8 mouse cellular contexts compared by ENCODE assay signal in the genomic region with DNA sequence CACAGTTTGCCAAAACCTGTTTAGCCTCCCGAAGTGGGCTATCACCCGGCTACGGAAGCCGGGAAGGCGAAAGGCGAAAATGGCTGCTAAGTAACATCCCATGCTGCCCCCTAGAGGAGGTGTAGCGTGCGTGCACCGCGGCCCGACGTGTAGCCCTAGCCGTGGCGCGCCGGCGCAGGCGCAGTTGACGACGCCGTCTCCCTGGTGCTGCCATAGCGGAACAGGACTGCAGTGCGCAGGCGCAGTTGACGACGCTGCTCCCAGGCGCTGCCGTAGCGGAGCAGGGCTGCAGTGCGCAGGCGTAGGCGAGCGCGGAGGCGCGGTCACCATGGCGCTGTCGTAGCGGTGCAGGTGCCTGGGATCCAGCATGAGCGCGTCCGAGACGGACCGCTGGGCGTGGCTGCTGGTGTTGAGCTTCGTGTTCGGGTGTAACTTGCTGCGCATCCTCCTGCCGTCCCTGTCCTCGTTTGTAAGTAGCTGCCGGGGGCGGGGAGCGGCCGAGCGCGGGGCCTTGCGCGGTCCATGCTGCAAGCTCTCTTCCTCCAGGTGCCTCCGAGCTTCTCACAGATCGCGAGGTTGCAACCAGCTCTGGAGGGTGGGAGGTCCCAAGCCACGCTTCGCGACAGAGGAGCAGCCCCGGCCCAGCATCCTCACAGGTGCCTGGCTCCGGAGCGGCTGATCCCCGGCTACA. TPM values are rescaled to one million over a fixed set of nuclear protein-coding genes. Genes with fewer than 3 reads are reported as not detected.
DNase-seq lines count a peak whose midpoint lies in the region; ATAC-seq lines count a peak whose summit lies in the region.

A gene (plus strand): TSS at position 298 of the 691 bp plus-strand sequence.

- H3K4me3 ChIP-seq in brown adipose tissue, adult 24 weeks (ENCODE audit: insufficient read depth, low read depth, low read length): peak within 1 kb of the TSS; percentile 79
- peak within 1 kb of the TSS; percentile 87 for H3K4me3 ChIP-seq in heart, embryonic 13.5 days
- peak within 1 kb of the TSS; percentile 72 for H3K4me3 ChIP-seq in liver, embryonic 12.5 days
- peak within 1 kb of the TSS; percentile 65 for H3K4me3 ChIP-seq in stomach, embryonic 15.5 days (replicated peaks)

- peak within 1 kb of the TSS; percentile 89 for H3K9ac ChIP-seq in heart, embryonic 13.5 days
- peak within 1 kb of the TSS; percentile 78 for H3K9ac ChIP-seq in liver, embryonic 12.5 days
- peak within 1 kb of the TSS; percentile 43 for H3K9ac ChIP-seq in stomach, embryonic 15.5 days

- no peaks in the 10 kb centered on the region; the same call in 1 of the 2 replicates for H3K27me3 ChIP-seq in heart, embryonic 13.5 days (replicated peaks)
- peaks cover 7% of the 10 kb centered on the region; the same call in 1 of the 2 replicates for H3K27me3 ChIP-seq in liver, embryonic 12.5 days (replicated peaks)
- no peaks in the 10 kb centered on the region for H3K27me3 ChIP-seq in stomach, embryonic 15.5 days (replicated peaks)

- DNase-seq in CD4-positive, CD25-positive, alpha-beta regulatory T cell, adult 2 months (ENCODE audit: low read depth, low spot score): peak; percentile 100
- peak; percentile 80 for DNase-seq in fat pad, adult 2 months (ENCODE audit: extremely low read depth, low read depth, low spot score)
- DNase-seq in kidney, postnatal 10 days: peak; percentile 100
- DNase-seq in natural killer cell, adult 2 months (ENCODE audit: low spot score in 2 of 2): peak; percentile 99 to 100

- under 1% methylated on average over 68 of the region's 68 CpGs for whole genome bisulfite sequencing in heart, embryonic 13.5 days
- WGBS in liver, embryonic 12.5 days (ENCODE audit: insufficient replicate concordance): under 1% methylated on average over 68 of the region's 68 CpGs
- WGBS in stomach, embryonic 15.5 days: under 1% methylated on average over 68 of the region's 68 CpGs

- no peak within 1 kb of the TSS for H3K27ac ChIP-seq in brown adipose tissue, adult 24 weeks (replicated peaks; ENCODE audit: low read depth, low read length)
- peak within 1 kb of the TSS; percentile 66 for H3K27ac ChIP-seq in heart, embryonic 13.5 days (replicated peaks)
- H3K27ac ChIP-seq in liver, embryonic 12.5 days: peak within 1 kb of the TSS; percentile 42; the same call in 1 of the 2 replicates
- peak within 1 kb of the TSS; percentile 59 for H3K27ac ChIP-seq in stomach, embryonic 15.5 days

- H3K9me3 ChIP-seq in heart, embryonic 13.5 days: 0 out of 2 replicates have a peak, but pooled peaks cover 3% of the 10 kb centered on the region
- H3K9me3 ChIP-seq in liver, embryonic 12.5 days (replicated peaks): no peaks in the 10 kb centered on the region; the same call in 1 of the 2 replicates
- no peaks in the 10 kb centered on the region for H3K9me3 ChIP-seq in stomach, embryonic 15.5 days

- no peaks in the 10 kb centered on the region for H3K36me3 ChIP-seq in heart, embryonic 13.5 days
- H3K36me3 ChIP-seq in liver, embryonic 12.5 days: no peaks in the 10 kb centered on the region
- no peaks in the 10 kb centered on the region for H3K36me3 ChIP-seq in stomach, embryonic 15.5 days

- ATAC-seq in heart, embryonic 13.5 days (ENCODE audit: extremely low read depth, insufficient number of reproducible peaks, low FRiP score, low TSS enrichment): peak; percentile 96
- peak; percentile 98 for ATAC-seq in liver, embryonic 12.5 days
- ATAC-seq in stomach, embryonic 15.5 days (ENCODE audit: insufficient read depth, low FRiP score, low read depth): peak; percentile 95

- H3K4me2 ChIP-seq in heart, embryonic 13.5 days: peak within 1 kb of the TSS; percentile 87
- peak within 1 kb of the TSS; percentile 93 for H3K4me2 ChIP-seq in liver, embryonic 12.5 days
- H3K4me2 ChIP-seq in stomach, embryonic 15.5 days: peak within 1 kb of the TSS; percentile 80

- no peaks in the 10 kb centered on the region for H3K4me1 ChIP-seq in brown adipose tissue, adult 24 weeks (ENCODE audit: control insufficient read depth, insufficient read depth, insufficient read length, low read length)
- peaks cover 43% of the 10 kb centered on the region for H3K4me1 ChIP-seq in heart, embryonic 13.5 days
- peaks cover 30% of the 10 kb centered on the region for H3K4me1 ChIP-seq in liver, embryonic 12.5 days
- peaks cover 16% of the 10 kb centered on the region for H3K4me1 ChIP-seq in stomach, embryonic 15.5 days

RNA-seq across cellular contexts. Expression of the gene that starts here (rescaled TPM):
- polyA plus RNA-seq in brown adipose tissue, adult 24 weeks (2012; ENCODE audit: insufficient read depth, insufficient read length, missing spikeins): 7.8 and 9.9 TPM in 2 replicates
- polyA plus RNA-seq in heart, embryonic 13.5 days (2015; fragmentation: Nextera tagmentation; extraction: Ambion mirVana): 64.6 and 71.2 TPM in 2 replicates
- 26.0 and 30.9 TPM in 2 replicates for polyA plus RNA-seq in liver, embryonic 12.5 days (2016; fragmentation: Nextera tagmentation; extraction: Ambion mirVana)
- 60.0 and 65.5 TPM in 2 replicates for polyA plus RNA-seq in stomach, embryonic 15.5 days (2015; fragmentation: Nextera tagmentation; extraction: Ambion mirVana)
